Mouse (Mus musculus): Measurements from ENCODE around the gene Awat1. TPM values are rescaled to one million over a fixed set of nuclear protein-coding genes. Genes with fewer than 3 reads are reported as not detected.

The Awat1 gene
- polyA plus RNA-seq (2017; shearing (Covaris generic)) = not detected

GRCm38 (mm10) chrX:100571951-100572350, at the start of gene Awat1:
TSS of gene Awat1 (plus strand) at chrX:100572251.
- no peak for ATAC-seq

GRCm38 (mm10) chrX:100524471-100524870, 47.6 kb upstream of the Awat1 start, which contains the start of gene Dgat2l6:
TSS of gene Dgat2l6 (plus strand) at chrX:100524838.
- no peak for ATAC-seq

- no peak for ATAC-seq
Measured at GRCm38 (mm10) chrX:100556026-100556425, 16.0 kb upstream of the Awat1 start.

- ATAC-seq = no peak
Measured at GRCm38 (mm10) chrX:100565696-100566095, 6.4 kb upstream of the Awat1 start.

GRCm38 (mm10) chrX:100594791-100595190, 22.7 kb downstream of the Awat1 start, which contains the start of gene P2ry4:
TSS of gene P2ry4 (minus strand) at chrX:100594869.
- no peak for ATAC-seq

- ATAC-seq = no peak
Measured at GRCm38 (mm10) chrX:100597439-100597838, 25.4 kb downstream of the Awat1 start.

- ATAC-seq = no peak
Measured at GRCm38 (mm10) chrX:100599755-100600154, 27.7 kb downstream of the Awat1 start.

- ATAC-seq = no peak
Measured at GRCm38 (mm10) chrX:100605314-100605713, 33.3 kb downstream of the Awat1 start, which contains the start of gene Arr3. TSS of gene Arr3 (plus strand) at chrX:100605497.

GRCm38 (mm10) chrX:100618488-100618887, 46.4 kb downstream of the Awat1 start:
- no peak for ATAC-seq

- no peak for ATAC-seq
Measured at GRCm38 (mm10) chrX:100621366-100621765, 49.3 kb downstream of the Awat1 start.

GRCm38 (mm10) chrX:100624242-100624641, 52.2 kb downstream of the Awat1 start:
- no peak for ATAC-seq

- ATAC-seq = no peak
Measured at GRCm38 (mm10) chrX:100625146-100625545, 53.1 kb downstream of the Awat1 start.

- ATAC-seq = no peak
Measured at GRCm38 (mm10) chrX:100625546-100625801, 53.4 kb downstream of the Awat1 start, which contains the start of gene Kif4. TSS of gene Kif4 (plus strand) at chrX:100625737.

GRCm38 (mm10) chrX:100625802-100626793, 54.0 kb downstream of the Awat1 start, which contains the start of gene Pdzd11:
TSS of gene Pdzd11 (minus strand) at chrX:100626568.
- ATAC-seq = peak; percentile 100

Other genes starting within 250 kb of the Awat1 start
- gene Otud6a, start 143.2 kb upstream of the Awat1 start, polyA plus RNA-seq (2017; shearing (Covaris generic)) = under 1 TPM in 1 of 2 experiments, not detected in 1; 0.80 TPM
- 1 to 10 TPM; 1.0 to 1.5 TPM for gene Awat2, start 129.5 kb upstream of the Awat1 start, polyA plus RNA-seq (2017; shearing (Covaris generic))
- 10 to 100 TPM; 71.5 to 83.7 TPM for gene Igbp1, start 78.0 kb upstream of the Awat1 start, polyA plus RNA-seq (2017; shearing (Covaris generic))
- not detected for gene Dgat2l6, start 47.4 kb upstream of the Awat1 start, polyA plus RNA-seq (2017; shearing (Covaris generic))
- gene P2ry4, start 22.6 kb downstream of the Awat1 start, polyA plus RNA-seq (2017; shearing (Covaris generic)) = under 1 TPM in 1 of 2 experiments, not detected in 1; 0.12 TPM
- gene Arr3, start 33.2 kb downstream of the Awat1 start, polyA plus RNA-seq (2017; shearing (Covaris generic)) = not detected
- gene Kif4, start 53.5 kb downstream of the Awat1 start, polyA plus RNA-seq (2017; shearing (Covaris generic)) = 1 to 10 TPM; 1.6 to 4.6 TPM
- 10 to 100 TPM; 45.0 to 55.4 TPM for gene Pdzd11, start 54.3 kb downstream of the Awat1 start, polyA plus RNA-seq (2017; shearing (Covaris generic))
- not detected for gene Gdpd2, start 157.6 kb downstream of the Awat1 start, polyA plus RNA-seq (2017; shearing (Covaris generic))
- gene Dlg3, start 195.5 kb downstream of the Awat1 start, polyA plus RNA-seq (2017; shearing (Covaris generic)) = 1 to 10 TPM; 4.1 to 6.4 TPM